Mouse (Mus musculus) intestine, embryonic 14.5 days (tissue): ENCODE measurements around the gene Cuzd1. TPM values are rescaled to one million over a fixed set of nuclear protein-coding genes. Genes with fewer than 3 reads are reported as not detected.

Experiments
- ATAC-seq: fragments of 200-750 bp; cut with Nextera tagmentation; replicated peaks from 2 replicates; pipeline ENCODE4 v1.8.0; 2017; ENCODE audit warnings: low read depth, moderate number of reproducible peaks, moderate TSS enrichment, moderate library complexity; ENCODE audit not compliant: low FRiP score, low TSS enrichment
- DNase-seq: peaks from one replicate; pipeline ENCODE4 v3.0.0-alpha.2; 2018; ENCODE audit warnings: low spot score
- H3K27ac ChIP-seq: fragments of 300-500 bp; sonication (generic); 2 replicates; pipeline ENCODE4 v1.5.1; 2014; ENCODE audit warnings: low read depth, mild to moderate bottlenecking, control low read depth
- H3K27me3 ChIP-seq: fragments of 300-500 bp; sonication (generic); replicated peaks from 2 replicates; pipeline ENCODE4 v1.6.1; 2014; ENCODE audit warnings: low read length, control low read depth; ENCODE audit not compliant: control insufficient read depth, insufficient read depth
- H3K36me3 ChIP-seq: fragments of 300-500 bp; sonication (generic); 2 replicates; pipeline ENCODE4 v1.6.1; 2014; ENCODE audit warnings: low read length, control low read depth; ENCODE audit not compliant: control insufficient read depth, insufficient read depth
- H3K4me1 ChIP-seq: fragments of 300-500 bp; sonication (generic); replicated peaks from 2 replicates; pipeline ENCODE4 v1.6.1; 2014; ENCODE audit warnings: low read length, control low read depth, mixed read lengths; ENCODE audit not compliant: control insufficient read depth, insufficient read depth
- H3K4me2 ChIP-seq: fragments of 300-500 bp; sonication (generic); 2 replicates; pipeline ENCODE4 v1.6.1; 2014; ENCODE audit warnings: low read length
- H3K4me3 ChIP-seq: fragments of 300-500 bp; sonication (generic); 2 replicates; pipeline ENCODE4 v1.5.1; 2014; ENCODE audit warnings: low read depth, low read length, control low read depth, mixed read lengths
- H3K9ac ChIP-seq: fragments of 300-500 bp; sonication (generic); 2 replicates; pipeline ENCODE4 v1.6.1; 2014; ENCODE audit warnings: mild to moderate bottlenecking, low read length
- H3K9me3 ChIP-seq: fragments of 300-500 bp; sonication (generic); 2 replicates; pipeline ENCODE4 v1.6.1; 2016; ENCODE audit warnings: low read length, control low read depth; ENCODE audit not compliant: control insufficient read depth
- WGBS: fragments of 180-500 bp; shearing (Covaris S2); extraction: QIAGEN DNeasy Blood & Tissue Kit; methylation state at CpG from one replicate; pipeline ENCODE4 v1.1.7; 2014; 5-methylcytosine and 5-hydroxymethylcytosine counted together
- polyA plus RNA-seq: library from polyadenylated mRNA; unstranded; fragments of >200 nt; fragmentation: Nextera tagmentation; extraction: Ambion mirVana; gene quantifications from 2 replicates; pipeline ENCODE4 v1.2.1, GENCODE M21; 2014

Gene Cuzd1
- polyA plus RNA-seq, result not detected in 2 replicates

DNA sequence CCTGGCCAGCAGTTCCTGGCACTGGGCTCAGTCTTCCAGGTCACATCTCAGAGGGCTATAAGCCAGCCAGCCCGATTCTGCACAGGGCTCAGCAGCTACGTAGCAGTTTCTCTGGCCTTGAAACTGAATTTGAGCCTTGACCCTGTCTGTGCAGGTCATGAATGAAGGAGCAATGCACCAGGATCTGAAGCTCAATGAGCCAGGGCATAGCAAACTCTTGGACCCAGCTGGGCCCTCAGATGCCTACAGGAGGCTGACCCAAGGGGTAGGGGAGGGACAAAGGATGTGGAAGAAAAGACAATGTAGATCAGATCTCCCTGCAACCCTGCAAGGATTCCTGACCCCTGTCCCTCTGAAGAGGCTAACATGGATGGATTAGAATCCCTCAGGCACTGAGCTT lies at the start of gene Cuzd1:
Gene Cuzd1 (minus strand): TSS at position 101 of the 400 bp plus-strand sequence.
- no peak within 1 kb of the TSS for H3K27ac ChIP-seq
- no peak within 1 kb of the TSS for H3K9ac ChIP-seq
- no peaks in the 10 kb centered on the region for H3K9me3 ChIP-seq
- no peak within 1 kb of the TSS for H3K4me3 ChIP-seq
- no peaks in the 10 kb centered on the region for H3K36me3 ChIP-seq
- 61% methylated on average over 2 of the region's 2 CpGs for WGBS
- ATAC-seq (no peak), DNase-seq (no peak)
- H3K4me1 ChIP-seq, result no peaks in the 10 kb centered on the region
- H3K4me2 ChIP-seq, result no peak within 1 kb of the TSS
- H3K27me3 ChIP-seq, result no peaks in the 10 kb centered on the region

DNA sequence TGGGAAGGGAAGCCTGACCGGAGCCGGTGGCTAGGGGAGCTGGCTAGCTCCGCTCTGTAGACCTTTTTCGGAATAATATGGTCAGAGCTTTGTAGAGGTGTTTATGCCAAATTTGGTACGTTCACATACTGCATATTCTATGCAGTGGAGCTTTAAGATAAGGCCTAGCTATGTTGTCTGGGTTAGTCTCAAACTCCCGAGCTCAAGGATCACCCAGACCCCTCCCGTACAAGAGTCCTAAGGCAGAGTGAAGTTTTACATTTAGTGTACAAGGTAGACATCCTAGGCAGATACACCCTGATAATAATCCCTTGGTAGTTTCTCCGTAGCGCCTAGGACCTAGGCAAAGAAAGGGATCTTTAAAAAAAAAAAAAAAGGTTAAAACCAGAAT lies 49.4 kb upstream of the Cuzd1 start:
- H3K4me1 ChIP-seq, result peaks cover 5% of the 10 kb centered on the region
- peak overlapping the region; percentile 65 for H3K4me2 ChIP-seq
- H3K9me3 ChIP-seq, result no peaks in the 10 kb centered on the region
- H3K9ac ChIP-seq, result peak overlapping the region; percentile 80
- H3K27me3 ChIP-seq, result no peaks in the 10 kb centered on the region
- ATAC-seq (peak; percentile 45; the same call in 1 of the 2 replicates), DNase-seq (no peak)
- peak overlapping the region; percentile 73 for H3K4me3 ChIP-seq
- H3K27ac ChIP-seq, result peak overlapping the region; percentile 96
- H3K36me3 ChIP-seq, result peaks cover 12% of the 10 kb centered on the region; the same call in 1 of the 2 replicates
- 7% methylated on average over 9 of the region's 9 CpGs for WGBS

DNA sequence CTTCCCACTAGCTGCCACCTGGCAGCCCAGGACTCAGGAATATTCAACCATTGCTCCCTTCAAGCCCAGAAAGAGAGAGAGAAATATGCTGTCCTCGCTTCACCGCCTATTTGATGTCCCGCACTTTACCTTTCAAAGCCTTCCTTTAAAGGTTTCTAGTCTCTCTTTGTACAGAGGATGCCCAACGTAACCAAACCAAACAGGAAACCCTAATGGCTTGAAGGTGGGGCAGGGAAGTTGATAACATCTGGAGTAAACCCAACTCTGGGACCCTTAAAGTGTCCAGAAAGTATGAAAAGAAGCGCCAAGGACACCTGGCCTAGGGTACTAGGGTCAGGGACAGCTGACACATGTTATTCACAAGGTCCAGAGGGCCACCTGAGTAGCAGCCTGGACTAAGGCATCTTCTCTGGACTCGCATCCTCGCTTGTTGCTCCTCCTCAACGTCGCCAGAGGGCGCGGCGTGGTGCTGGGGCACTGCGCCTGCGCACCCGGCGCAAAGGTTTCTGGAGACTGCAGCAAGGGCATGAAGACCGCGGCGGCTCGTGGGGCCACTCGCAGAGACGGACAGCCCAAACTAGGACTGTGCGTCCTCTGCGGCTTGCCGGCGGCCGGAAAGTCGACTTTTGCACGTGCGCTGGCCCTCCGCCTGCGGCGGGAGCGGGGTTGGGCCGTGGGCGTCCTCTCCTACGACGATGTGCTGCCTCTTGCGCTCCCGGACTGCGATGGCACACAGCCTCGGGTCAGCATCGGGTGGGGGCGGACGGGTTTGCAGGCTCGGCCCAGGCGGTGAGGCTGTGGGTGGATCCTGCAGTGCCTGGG lies 48.8 kb upstream of the Cuzd1 start, which contains the start of gene Pstk:
Gene Pstk (plus strand): TSS at position 494 of the 822 bp plus-strand sequence.
- DNase-seq, result peak; percentile 92
- H3K27me3 ChIP-seq, result no peaks in the 10 kb centered on the region
- WGBS, result 5% methylated on average over 41 of the region's 47 CpGs
- peaks cover 12% of the 10 kb centered on the region; the same call in 1 of the 2 replicates for H3K36me3 ChIP-seq
- ATAC-seq, result peak; percentile 97
- H3K9me3 ChIP-seq, result no peaks in the 10 kb centered on the region
- H3K4me2 ChIP-seq, result peak within 1 kb of the TSS; percentile 65
- H3K4me3 ChIP-seq, result peak within 1 kb of the TSS; percentile 73
- H3K4me1 ChIP-seq, result peaks cover 5% of the 10 kb centered on the region
- peak within 1 kb of the TSS; percentile 96 for H3K27ac ChIP-seq
- H3K9ac ChIP-seq, result peak within 1 kb of the TSS; percentile 80

DNA sequence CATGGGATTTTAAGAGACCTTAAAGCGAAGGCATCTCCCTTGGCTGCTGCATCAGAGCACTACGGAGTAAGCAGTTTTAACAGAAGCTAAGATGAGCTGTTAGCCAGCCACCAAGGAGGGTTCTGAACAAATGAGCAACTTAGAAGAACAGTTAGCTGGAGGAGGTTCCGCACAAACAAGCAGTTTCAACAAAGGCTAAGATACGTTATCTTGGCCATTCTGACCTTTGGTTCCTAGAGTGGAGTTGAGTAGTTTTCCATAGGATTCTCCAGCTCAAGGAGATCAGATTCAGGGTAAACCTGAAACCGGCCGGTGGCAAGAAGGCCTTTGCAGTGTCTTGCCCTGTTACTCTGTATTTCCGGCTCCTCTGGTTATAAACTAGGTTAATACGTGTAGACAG lies 42.0 kb upstream of the Cuzd1 start:
- ATAC-seq (no peak), DNase-seq (no peak)
- 75% methylated on average over 8 of the region's 8 CpGs for WGBS
- H3K27ac ChIP-seq, result 0 out of 2 replicates have a peak overlapping the region, but pooled peaks have one; percentile 9
- no peak overlapping the region for H3K4me2 ChIP-seq
- no peaks in the 10 kb centered on the region for H3K27me3 ChIP-seq
- no peak overlapping the region for H3K4me3 ChIP-seq
- no peaks in the 10 kb centered on the region for H3K9me3 ChIP-seq
- no peak overlapping the region for H3K9ac ChIP-seq
- H3K36me3 ChIP-seq, result peaks cover 10% of the 10 kb centered on the region
- peaks cover 15% of the 10 kb centered on the region for H3K4me1 ChIP-seq

DNA sequence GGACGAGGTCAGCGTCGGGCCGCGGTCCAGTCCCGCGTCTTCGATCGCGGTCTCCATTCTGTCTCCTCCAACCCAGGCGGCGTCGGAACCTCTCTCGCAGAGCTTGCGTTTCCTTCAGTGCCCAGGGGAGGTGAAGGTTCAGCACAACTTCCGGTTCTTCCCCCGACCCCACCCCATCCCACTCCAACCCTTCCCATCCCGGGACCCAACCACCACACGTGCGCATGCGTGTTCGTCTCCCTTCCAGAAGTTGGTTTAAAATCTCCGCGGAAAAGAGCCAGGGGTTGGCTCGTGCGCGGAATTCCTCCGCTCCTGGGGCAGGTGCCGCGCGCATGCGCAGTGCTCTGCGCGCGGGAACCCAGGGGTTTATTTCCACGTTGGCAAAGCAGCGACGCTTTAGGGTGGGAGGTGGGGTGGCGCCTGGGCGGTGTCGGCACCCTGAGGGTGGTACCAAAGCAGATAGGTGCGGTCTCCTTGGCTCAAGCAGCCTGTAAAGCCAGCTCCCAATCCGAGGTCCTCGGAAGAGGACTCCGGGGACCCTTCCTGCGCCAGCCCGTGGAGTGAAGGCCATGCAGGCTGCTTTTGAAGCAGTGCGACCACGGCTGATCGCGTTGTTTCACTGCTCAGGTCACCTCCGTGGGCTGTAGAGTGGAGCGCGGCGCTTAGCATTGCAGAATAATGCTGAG lies 40.7 kb upstream of the Cuzd1 start, which contains the start of gene 2310057M21Rik:
Gene 2310057M21Rik (minus strand): TSS at position 145 of the 686 bp plus-strand sequence.
- H3K9ac ChIP-seq, result peak within 1 kb of the TSS; percentile 82
- peak; percentile 98 for ATAC-seq
- peak within 1 kb of the TSS; percentile 64 for H3K4me2 ChIP-seq
- WGBS, result under 1% methylated on average over 55 of the region's 55 CpGs
- peak within 1 kb of the TSS; percentile 85 for H3K27ac ChIP-seq
- peak within 1 kb of the TSS; percentile 75 for H3K4me3 ChIP-seq
- DNase-seq, result peak; percentile 94
- no peaks in the 10 kb centered on the region for H3K9me3 ChIP-seq
- H3K4me1 ChIP-seq, result peaks cover 15% of the 10 kb centered on the region
- H3K27me3 ChIP-seq, result no peaks in the 10 kb centered on the region
- peaks cover 24% of the 10 kb centered on the region for H3K36me3 ChIP-seq

DNA sequence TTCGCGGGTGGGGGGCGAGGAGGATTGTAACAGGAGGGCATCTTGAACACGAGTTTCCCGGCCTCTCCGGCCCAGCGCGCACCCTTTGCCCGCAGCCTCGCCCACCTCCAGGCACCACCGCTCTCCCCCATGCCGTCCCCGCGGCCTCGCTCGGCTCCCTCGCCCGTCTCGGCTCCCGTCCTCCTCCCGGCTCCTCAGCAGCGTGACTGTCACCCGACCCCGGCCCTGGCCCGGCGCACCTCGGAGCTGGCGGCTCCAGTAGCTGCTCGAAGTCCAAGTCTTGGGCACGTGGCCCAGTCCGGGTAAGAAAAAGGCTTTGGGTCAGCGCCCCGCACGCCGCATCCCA lies 40.1 kb upstream of the Cuzd1 start:
- Histone ChIP-seq H3K9ac (peak overlapping the region; percentile 82), H3K27me3 (no peaks in the 10 kb centered on the region), H3K27ac (peak overlapping the region; percentile 85), H3K4me3 (peak overlapping the region; percentile 75), H3K4me1 (peaks cover 15% of the 10 kb centered on the region), H3K36me3 (peaks cover 29% of the 10 kb centered on the region), H3K4me2 (peak overlapping the region; percentile 64), H3K9me3 (no peaks in the 10 kb centered on the region)
- DNase-seq, result no peak
- ATAC-seq, result peak; percentile 78
- WGBS, result 0% methylated on average over 35 of the region's 35 CpGs

DNA sequence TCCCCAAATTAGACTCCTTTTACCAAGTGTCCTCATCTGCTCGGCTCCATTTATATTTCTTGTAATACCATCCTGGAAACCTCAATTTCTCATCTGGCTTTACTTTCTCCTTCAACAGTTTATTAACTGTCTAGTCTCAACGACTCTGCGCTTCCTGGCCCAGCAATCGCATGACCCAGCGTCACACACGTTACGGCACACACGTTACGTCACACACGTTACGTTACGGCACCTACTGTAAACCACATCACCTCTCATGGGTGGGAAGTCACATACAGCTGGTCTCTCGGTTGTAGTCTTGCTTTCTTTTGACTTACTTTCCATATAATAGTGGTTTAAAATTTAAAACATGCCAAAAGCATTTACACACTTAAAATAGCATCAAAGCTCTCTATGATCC lies 34.0 kb upstream of the Cuzd1 start:
- no peak overlapping the region for H3K4me3 ChIP-seq
- no peak for DNase-seq
- H3K9ac ChIP-seq, result no peak overlapping the region
- peaks cover 3% of the 10 kb centered on the region for H3K4me1 ChIP-seq
- no peak for ATAC-seq
- H3K9me3 ChIP-seq, result no peaks in the 10 kb centered on the region
- H3K4me2 ChIP-seq, result no peak overlapping the region
- H3K36me3 ChIP-seq, result peaks cover 73% of the 10 kb centered on the region
- no peaks in the 10 kb centered on the region for H3K27me3 ChIP-seq
- no peak overlapping the region for H3K27ac ChIP-seq
- 92% methylated on average over 13 of the region's 13 CpGs for WGBS

DNA sequence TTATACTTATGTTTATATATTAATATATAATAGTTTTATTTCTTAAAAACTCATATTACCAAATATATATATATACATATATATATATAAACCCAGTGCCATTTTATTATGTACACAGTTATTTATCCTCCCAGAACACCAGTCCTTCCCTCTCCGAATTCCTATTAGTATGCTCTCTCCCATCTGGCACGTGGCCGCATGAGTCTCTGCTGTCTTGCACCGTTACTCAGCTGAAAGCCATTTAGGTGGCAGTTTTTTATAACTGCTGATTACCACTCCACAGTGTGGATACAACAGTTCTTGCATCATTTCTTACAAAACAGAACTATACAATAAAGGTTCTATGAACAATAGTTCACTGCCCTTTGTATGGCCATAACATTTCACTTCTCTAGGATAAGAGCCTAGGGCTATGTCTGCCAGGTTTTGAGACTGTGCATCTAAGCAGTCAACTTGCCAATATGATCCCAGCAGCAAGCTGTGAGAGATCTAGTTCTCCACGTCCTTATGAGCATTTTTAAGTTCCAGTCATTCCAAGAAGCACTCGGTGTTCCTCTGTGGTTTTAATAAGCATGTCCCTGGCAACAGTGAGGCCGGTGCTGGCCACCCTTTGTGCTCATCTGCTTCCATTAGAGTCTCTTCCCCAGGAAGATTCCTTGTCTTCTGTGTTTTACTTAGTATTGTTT lies 23.9 kb upstream of the Cuzd1 start:
- peaks cover 63% of the 10 kb centered on the region for H3K36me3 ChIP-seq
- H3K27ac ChIP-seq, result no peak overlapping the region
- H3K27me3 ChIP-seq, result no peaks in the 10 kb centered on the region
- 86% methylated on average over 7 of the region's 7 CpGs for WGBS
- H3K4me1 ChIP-seq, result no peaks in the 10 kb centered on the region
- no peak overlapping the region for H3K4me2 ChIP-seq
- DNase-seq, result no peak
- H3K9me3 ChIP-seq, result no peaks in the 10 kb centered on the region
- no peak overlapping the region for H3K4me3 ChIP-seq
- no peak for ATAC-seq
- no peak overlapping the region for H3K9ac ChIP-seq
